Mouse (Mus musculus) thymus, postnatal 10 days (tissue): ENCODE data around the gene Lasp1.
"Not testable (repeated sequence)": the region's sequence is repeated elsewhere in the genome, so short reads cannot be mapped to it uniquely, and the experiment has no call there.

Experiments
- DNase-seq, 2 experiments: peaks; one replicate each; pipeline ENCODE4 v3.0.0; 2021; ENCODE audit warnings: low spot score in 2 of 2

Lasp1 gene

GRCm38 (mm10) chr11:97798782-97799145, at the start of gene Lasp1:
Gene Lasp1 (plus strand): TSS chr11:97799000.
- peak; percentile 84 to 94 for DNase-seq

- DNase-seq, result no peak
Observed at GRCm38 (mm10) chr11:97753277-97753676, 45.5 kb upstream of the Lasp1 start.

DNA sequence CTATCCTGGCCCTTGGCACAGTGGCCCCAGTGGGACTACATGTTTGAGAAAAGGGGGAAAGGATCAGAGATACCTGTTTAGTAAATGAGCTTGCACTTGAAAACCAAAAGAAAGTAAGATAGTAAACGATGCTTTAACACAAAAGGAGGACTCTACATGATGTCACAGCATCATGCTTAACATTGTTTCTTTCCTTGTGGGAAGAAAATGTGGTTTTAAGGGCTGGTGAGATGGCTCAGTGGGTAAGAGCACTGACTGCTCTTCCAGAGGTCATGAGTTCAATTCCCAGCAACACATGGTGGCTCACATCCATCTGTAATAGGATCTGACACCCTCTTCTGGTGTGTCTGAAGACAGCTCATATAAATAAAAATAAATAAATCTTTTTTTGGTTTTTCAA, 40.7 kb upstream of the Lasp1 start:
- DNase-seq, result no peak

DNA sequence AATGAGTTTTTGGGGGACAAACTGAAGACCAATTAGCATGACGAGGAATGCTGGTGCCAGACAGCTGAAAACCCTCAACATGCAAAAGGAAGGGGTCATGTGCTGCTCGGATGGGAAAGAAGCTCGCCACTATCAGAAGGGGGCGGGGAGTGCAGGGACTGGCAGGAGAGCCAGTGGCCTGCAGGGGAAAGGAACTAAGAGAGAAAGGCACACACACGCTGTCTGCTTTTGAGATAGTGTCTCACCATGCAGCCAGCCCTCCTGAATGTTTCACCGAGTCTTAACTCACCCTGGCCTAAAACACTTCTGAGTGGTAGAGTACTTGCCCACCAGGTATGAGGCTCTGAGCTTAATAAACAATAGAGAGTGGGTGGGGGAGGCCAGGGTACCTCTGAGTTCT, 39.9 kb upstream of the Lasp1 start:
- DNase-seq, result no peak

GRCm38 (mm10) chr11:97761638-97762037, 37.2 kb upstream of the Lasp1 start:
- DNase-seq, result no peak

- peak; percentile 89 to 90 for DNase-seq
Observed at GRCm38 (mm10) chr11:97766154-97766881, 32.5 kb upstream of the Lasp1 start, which contains the start of gene Cwc25. Gene Cwc25 (minus strand): TSS chr11:97766556.

DNA sequence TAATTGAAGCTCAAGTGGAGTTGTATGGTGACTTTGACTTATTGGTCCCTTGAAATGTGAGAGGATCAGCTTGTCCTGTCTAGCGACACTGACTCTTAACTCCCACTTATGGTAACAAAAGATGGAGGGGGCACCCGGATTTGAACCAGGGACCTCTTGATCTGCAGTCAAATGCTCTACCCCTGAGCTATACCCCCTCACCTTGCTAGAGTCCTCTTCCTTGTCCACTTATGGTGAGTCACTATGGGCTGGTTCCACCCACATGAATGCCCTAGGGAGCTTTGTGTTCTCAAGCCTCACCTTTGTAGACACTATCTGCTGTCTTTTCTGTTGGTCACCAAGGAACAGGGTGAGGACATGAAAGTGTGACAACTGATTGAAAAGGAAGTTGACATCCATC, 29.1 kb upstream of the Lasp1 start:
- DNase-seq, result no peak

GRCm38 (mm10) chr11:97771410-97771809, 27.4 kb upstream of the Lasp1 start:
- no peak for DNase-seq

DNA sequence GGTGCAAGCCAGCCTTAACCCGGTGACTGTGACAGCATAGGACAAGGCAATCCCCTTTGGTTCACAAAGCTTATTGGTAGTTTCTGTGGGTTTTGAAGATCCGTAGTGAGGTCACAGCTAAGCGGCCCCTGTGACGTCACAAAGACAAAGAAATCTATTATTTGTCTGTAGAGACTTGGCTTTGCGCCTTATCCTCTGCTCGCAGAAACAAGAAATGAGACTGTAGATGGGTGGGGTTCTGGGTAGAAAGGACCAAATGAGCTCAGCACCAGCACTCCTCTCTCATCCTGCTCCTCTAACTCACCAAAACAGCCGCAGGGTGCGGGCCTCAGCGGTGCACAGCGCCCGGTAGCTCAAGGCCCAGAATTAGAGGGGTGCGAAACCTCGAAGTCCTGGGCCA, 23.6 kb upstream of the Lasp1 start:
- DNase-seq, result no peak

DNA sequence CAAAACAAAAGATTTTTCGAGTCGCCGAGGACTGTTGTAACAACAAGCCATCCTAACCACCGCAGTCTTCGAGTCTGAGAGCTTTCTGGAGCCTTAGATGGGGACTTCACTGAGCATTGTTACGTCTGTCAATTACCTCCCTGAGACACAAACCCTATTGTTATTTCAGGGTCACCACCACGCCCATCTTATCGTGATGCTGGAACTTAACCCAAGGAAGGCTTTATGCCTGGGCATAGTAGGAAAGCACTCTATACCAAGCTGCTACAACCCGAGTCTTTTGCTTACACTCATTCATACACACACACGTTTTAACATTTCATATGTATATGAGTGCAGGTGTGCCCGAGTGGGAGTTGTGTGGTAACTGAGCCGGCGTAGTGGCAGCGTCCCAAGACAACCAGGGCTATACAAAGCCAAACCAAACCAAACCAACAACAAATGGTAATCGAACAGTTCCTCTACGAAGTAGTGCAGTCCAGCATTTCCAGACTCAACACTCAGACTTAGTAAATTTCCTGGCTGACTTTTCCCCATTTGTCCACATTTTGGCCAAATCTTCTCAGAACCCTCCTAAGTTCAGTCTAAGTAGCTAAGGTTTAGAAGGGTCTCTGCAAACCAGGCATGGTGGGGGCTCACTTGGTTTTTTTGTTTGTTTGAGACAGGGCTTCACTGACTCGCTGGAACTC, 22.8 kb upstream of the Lasp1 start, which contains the start of gene 1700001P01Rik:
TSS of gene 1700001P01Rik (minus strand) at position 111 of the 689 bp plus-strand sequence.
- no peak for DNase-seq

DNA sequence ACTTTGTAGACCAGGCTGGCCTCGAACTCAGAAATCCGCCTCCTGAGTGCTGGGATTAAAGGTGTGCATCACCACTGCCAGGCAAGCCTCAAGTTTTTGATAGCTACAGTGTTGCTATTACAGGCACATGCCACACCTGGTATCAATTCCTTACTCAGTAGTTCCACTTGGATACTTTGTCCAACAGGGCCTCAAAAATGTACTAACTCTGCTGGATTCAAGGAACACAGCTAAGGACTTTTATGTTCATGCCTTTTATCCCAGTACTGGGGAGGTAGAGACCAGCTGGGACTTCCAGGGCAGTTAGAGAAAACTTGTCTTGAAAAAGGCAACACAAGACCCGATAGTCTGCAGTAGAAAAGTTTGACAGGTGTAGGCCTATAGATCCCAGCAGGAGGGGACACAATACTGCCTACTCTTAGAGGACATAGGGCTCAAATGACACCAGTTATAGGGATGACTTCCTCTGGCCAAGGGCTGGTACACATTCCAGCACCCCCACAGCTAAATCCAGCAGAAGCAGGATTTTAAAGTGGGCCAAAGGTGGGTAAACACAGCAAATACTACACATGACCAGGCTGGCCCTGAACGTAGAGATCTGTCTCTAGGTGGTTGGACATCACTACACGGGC, 22.2 kb upstream of the Lasp1 start:
- DNase-seq, result no peak

DNA sequence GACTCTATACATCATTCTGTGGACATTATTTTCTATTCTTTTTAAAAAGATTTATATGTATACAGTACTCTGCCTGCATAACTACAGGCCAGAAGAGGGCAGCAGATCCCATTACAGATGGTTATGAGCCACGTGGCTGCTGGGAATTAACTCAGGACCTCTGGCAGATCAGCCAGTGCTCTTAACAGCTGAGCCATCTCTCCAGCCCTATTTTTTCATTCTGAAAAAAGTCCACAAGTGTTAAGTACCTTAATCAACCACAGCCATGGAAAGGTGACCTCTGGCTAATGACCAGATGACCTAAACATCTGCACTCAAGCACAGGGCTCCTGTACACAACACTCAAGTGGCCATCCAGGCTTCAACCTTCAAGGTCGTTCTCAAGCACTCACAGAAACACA, 21.7 kb upstream of the Lasp1 start:
- DNase-seq, result no peak

DNA sequence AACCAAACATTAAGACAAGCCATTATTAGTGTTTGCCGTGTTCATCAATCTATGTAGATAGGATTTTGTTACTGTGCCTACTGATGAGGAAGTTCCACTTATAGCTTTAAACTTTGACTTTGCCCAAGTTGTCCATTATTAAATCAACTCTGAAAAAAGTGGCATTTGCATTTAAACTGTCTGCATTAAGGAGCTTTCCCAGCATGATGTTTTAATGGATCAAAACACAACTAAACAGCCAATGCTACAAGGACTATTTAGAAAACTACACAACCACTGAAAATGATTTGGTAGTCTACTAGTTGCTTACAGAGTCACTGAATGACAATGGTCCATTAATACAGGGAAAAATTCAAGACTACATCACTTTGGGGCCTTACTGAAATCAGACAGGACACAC, 19.9 kb upstream of the Lasp1 start:
- DNase-seq, result no peak

- DNase-seq, result no peak
Observed at GRCm38 (mm10) chr11:97779968-97780701, 18.7 kb upstream of the Lasp1 start.

DNA sequence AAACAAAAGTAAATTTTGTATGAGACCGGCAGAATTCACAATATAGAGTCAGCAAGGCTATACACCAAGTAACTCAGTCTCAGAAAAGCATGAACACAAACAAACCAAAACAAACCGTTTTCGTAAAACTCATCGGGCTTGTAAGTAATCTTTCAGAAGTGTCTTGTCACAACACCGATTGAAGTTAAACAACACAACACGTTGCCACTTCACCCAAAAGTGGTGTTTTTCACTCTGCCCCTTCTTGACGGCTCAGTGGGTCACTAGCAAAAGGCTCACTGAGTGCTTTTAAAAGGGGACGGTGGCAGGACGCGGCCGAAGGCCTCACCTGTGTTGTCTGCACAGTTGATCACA, 17.3 kb upstream of the Lasp1 start:
- no peak for DNase-seq

- peak; percentile 97 to 99 for DNase-seq
Observed at GRCm38 (mm10) chr11:97781832-97782563, 16.8 kb upstream of the Lasp1 start, which contains the start of gene Rpl23. Gene Rpl23 (minus strand): TSS chr11:97782437.

DNA sequence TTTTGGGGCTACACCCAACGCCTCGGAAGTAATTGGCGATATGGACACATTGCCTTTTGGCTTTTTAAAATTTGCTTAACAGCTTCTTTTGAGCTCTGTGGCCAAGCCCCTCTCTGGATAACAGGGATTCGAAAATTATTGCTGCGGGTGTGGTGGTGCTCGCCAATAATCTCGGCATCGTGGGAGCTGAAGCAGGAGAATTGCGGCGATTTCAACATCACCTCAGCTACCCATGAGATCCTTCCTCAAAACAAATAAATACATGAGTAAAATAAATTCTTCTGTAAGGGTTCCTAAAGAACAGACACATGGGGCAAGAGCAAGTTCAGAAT, 16.3 kb upstream of the Lasp1 start:
- no peak for DNase-seq

DNA sequence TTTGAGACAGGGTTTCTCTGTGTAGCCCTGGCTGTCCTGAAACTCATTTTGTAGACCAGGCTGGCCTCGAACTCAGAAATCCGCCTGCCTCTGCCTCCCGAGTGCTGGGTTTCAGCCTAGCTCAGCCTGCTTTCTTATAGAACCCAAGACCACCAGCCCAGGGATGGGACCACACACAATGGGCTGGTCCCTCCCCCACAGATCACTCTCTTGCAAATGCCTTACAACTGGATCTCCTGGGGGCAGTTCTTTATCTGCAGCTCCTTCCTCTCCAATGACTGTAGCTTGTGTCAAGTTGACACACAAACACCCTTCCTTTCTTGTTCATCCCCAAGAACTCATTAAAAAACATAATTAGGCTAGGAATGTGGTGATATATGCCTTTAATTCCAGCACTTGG, 10.8 kb upstream of the Lasp1 start:
- no peak for DNase-seq

- no peak for DNase-seq
Observed at GRCm38 (mm10) chr11:97789727-97790126, 9.1 kb upstream of the Lasp1 start.

DNA sequence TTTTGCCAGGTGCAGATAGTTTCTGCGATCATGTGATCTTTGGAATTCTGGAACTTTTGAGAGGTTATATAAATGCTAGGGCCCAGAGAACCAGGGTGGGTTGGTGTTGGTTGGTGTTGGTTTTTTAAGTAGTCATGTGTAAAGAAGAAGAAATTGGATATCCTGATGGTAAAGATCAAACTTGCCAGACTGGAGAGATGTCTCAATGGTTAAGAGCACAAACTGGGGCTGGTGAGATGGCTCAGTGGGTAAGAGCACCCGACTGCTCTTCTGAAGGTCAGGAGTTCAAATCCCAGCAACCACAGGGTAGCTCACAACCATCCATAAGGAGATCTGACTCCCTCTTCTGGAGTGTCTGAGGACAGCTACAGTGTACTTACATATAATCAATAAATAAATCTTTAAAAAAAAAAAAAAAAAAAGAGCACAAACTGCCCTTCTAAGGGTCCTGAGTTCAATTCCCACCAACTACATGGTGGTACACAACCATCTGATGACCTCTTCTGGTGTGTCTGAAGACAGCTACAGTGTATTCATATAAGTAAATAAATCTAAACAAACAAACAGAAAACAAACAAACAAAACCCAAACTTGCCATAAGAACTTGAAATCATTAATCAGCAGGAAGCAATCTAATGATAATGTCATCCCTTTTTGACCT, 7.9 kb upstream of the Lasp1 start:
- not testable (repeated sequence) for DNase-seq

GRCm38 (mm10) chr11:97793165-97793564, 5.6 kb upstream of the Lasp1 start:
- peak in 1 of 2 experiments; percentile 77 for DNase-seq
